Mouse (Mus musculus) small intestine, adult 2 months (tissue): Measurements from ENCODE around the gene Zfp408. TPM values are rescaled to one million over a fixed set of nuclear protein-coding genes. Genes with fewer than 3 reads are reported as not detected.

Experiments used
- H3K27ac ChIP-seq: fragments of 200-500 bp; 2 replicates; pipeline ENCODE4 v1.5.1; 2012; ENCODE audit warnings: low read depth, low read length, control low read depth, inconsistent platforms; ENCODE audit not compliant: insufficient read depth
- H3K27me3 ChIP-seq: fragments of 200-500 bp; 2 replicates; pipeline ENCODE4 v1.6.1; 2012; ENCODE audit warnings: mild to moderate bottlenecking, moderate library complexity, low read length, inconsistent platforms; ENCODE audit not compliant: control insufficient read depth, insufficient read depth
- H3K36me3 ChIP-seq: fragments of 200-500 bp; 2 replicates; pipeline ENCODE4 v1.6.1; 2012; ENCODE audit warnings: mild to moderate bottlenecking, low read length, control low read depth, inconsistent platforms; ENCODE audit not compliant: control insufficient read depth, insufficient read depth
- H3K4me1 ChIP-seq: fragments of 200-500 bp; 2 replicates; pipeline ENCODE4 v1.6.1; 2012; ENCODE audit warnings: low read length, inconsistent platforms, mixed read lengths; ENCODE audit not compliant: control insufficient read depth, insufficient read depth, insufficient read length
- H3K4me3 ChIP-seq: fragments of 200-500 bp; 2 replicates; pipeline ENCODE4 v1.5.1; 2012; ENCODE audit warnings: low read depth, mild to moderate bottlenecking, control low read depth, inconsistent platforms, low read length, moderate library complexity
- CTCF ChIP-seq: fragments of 200-500 bp; IDR thresholded peaks from 2 replicates; pipeline ENCODE4 v1.5.1; 2012; ENCODE audit warnings: low read depth, mild to moderate bottlenecking, control low read depth, inconsistent platforms, low read length, moderate library complexity, mixed read lengths; ENCODE audit not compliant: insufficient replicate concordance, insufficient read length; ENCODE audit errors: extremely low read depth
- POLR2A ChIP-seq: fragments of 200-500 bp; IDR thresholded peaks from 2 replicates; pipeline ENCODE4 v1.6.1; 2012; ENCODE audit warnings: low read depth, mild to moderate bottlenecking, control low read depth, inconsistent platforms, low read length, moderate library complexity
- WGBS: fragments of 180-500 bp; shearing (Covaris S2); methylation state at CpG from one replicate; pipeline ENCODE4 v1.1.7; 2018; 5-methylcytosine and 5-hydroxymethylcytosine counted together
- polyA plus RNA-seq: library from polyadenylated mRNA; depleted of rRNA; stranded (reverse); fragments of >200 nt; gene quantifications from 2 replicates; pipeline ENCODE4 v1.2.3, GENCODE M21; 2012

Gene Zfp408
- polyA plus RNA-seq, 1 experiment = 11.0 TPM

DNA sequence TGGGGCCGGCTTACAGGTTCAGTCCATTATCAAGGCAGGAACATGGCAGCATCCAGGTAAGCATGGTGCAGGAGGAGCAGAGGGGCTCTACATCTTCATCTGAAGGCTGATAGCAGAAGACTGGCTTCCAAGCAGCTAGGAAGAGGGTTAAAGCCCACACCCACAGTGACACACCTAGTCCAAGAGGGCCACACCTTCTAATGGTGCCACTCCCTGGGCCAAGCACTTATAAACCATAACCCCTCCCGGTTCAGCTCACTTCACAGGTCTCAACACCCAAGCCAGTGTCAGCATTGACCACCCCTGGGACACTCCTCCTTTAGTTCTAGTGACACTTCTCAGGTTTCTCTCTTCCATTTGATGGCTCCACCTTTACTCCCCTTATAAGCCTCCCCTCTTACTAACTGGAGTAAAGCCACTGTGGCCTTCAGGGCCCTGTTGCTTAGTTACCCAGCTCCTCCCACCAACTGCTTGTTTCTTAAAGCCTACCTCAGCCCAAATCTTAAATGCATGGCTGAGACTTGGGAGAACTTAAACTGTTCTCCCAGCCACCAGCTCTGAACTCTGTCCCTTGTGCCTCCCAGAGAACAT lies 6.7 kb downstream of the Zfp408 start:
- H3K4me1 ChIP-seq = peaks cover 10% of the 10 kb centered on the region; the same call in 1 of the 2 replicates
- no peak overlapping the region for H3K4me3 ChIP-seq
- H3K27ac ChIP-seq = no peak overlapping the region
- no peaks in the 10 kb centered on the region for H3K27me3 ChIP-seq
- H3K36me3 ChIP-seq = peaks cover 31% of the 10 kb centered on the region
- 49% methylated on average over 2 of the region's 2 CpGs for WGBS
- no peak for TF ChIP-seq CTCF
- TF ChIP-seq POLR2A = no peak

GRCm38 (mm10) chr2:91638931-91639330 lies 10.7 kb downstream of the Zfp408 start:
- TF ChIP-seq POLR2A = no peak
- TF ChIP-seq CTCF = no peak
- Histone ChIP-seq H3K27me3 (no peaks in the 10 kb centered on the region), H3K36me3 (no peaks in the 10 kb centered on the region), H3K4me1 (peaks cover 10% of the 10 kb centered on the region; the same call in 1 of the 2 replicates), H3K4me3 (no peak overlapping the region), H3K27ac (no peak overlapping the region)
- WGBS = 23% methylated on average over 6 of the region's 6 CpGs

- Histone ChIP-seq H3K27me3 (no peaks in the 10 kb centered on the region), H3K27ac (peak overlapping the region; percentile 22; the same call in 1 of the 2 replicates), H3K4me3 (no peak overlapping the region), H3K4me1 (no peaks in the 10 kb centered on the region), H3K36me3 (no peaks in the 10 kb centered on the region)
- no peak for TF ChIP-seq CTCF
- TF ChIP-seq POLR2A = no peak
- 46% methylated on average over 5 of the region's 5 CpGs for WGBS
Measured at GRCm38 (mm10) chr2:91636727-91637338, 12.8 kb downstream of the Zfp408 start.

GRCm38 (mm10) chr2:91636229-91636628 lies 13.4 kb downstream of the Zfp408 start, which contains the start of gene F2:
Gene F2, minus strand, starts transcription at chr2:91636414.
- Histone ChIP-seq H3K4me3 (no peak within 1 kb of the TSS), H3K27me3 (no peaks in the 10 kb centered on the region), H3K36me3 (no peaks in the 10 kb centered on the region), H3K27ac (peak within 1 kb of the TSS; percentile 22; the same call in 1 of the 2 replicates), H3K4me1 (no peaks in the 10 kb centered on the region)
- 84% methylated on average over 8 of the region's 8 CpGs for WGBS
- TF ChIP-seq CTCF = no peak
- no peak for TF ChIP-seq POLR2A

GRCm38 (mm10) chr2:91635486-91635885 lies 14.1 kb downstream of the Zfp408 start:
- no peak overlapping the region for H3K27ac ChIP-seq

DNA sequence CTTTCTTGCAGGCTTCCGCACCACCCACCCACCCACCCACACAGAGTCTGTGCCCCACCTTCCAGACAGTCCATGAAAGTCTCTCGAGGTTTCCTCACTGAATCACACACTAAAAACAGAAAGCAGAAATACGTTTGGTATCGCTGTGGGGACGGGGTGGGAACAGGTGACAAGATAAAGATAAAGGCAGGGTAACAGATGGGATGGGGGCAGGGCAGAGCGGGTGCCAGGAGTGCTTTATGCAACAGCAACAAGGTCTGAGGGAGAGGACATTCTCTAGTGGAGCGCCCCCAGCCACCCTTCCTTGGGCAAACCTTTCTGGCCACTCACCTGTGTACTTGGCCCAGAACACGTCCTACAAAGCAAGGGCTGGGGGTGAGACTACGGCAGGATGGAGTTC lies 14.8 kb downstream of the Zfp408 start:
- Histone ChIP-seq H3K36me3 (no peaks in the 10 kb centered on the region), H3K4me1 (no peaks in the 10 kb centered on the region), H3K27ac (no peak overlapping the region), H3K27me3 (no peaks in the 10 kb centered on the region), H3K4me3 (no peak overlapping the region)
- TF ChIP-seq POLR2A = no peak
- no peak for TF ChIP-seq CTCF
- 80% methylated on average over 9 of the region's 9 CpGs for WGBS

More at GRCm38 (mm10) chr2:91635486-91635885, 14.1 kb downstream of the Zfp408 start:
- no peak overlapping the region for H3K4me3 ChIP-seq
- H3K27me3 ChIP-seq = no peaks in the 10 kb centered on the region
- TF ChIP-seq POLR2A (no peak), CTCF (no peak)
- no peaks in the 10 kb centered on the region for H3K36me3 ChIP-seq
- no peaks in the 10 kb centered on the region for H3K4me1 ChIP-seq
- 87% methylated on average over 11 of the region's 11 CpGs for WGBS

- H3K4me3 ChIP-seq = no peak overlapping the region
- 47% methylated on average over 12 of the region's 12 CpGs for WGBS
- no peak overlapping the region for H3K27ac ChIP-seq
- H3K36me3 ChIP-seq = no peaks in the 10 kb centered on the region
- H3K27me3 ChIP-seq = no peaks in the 10 kb centered on the region
- no peak for TF ChIP-seq CTCF
- TF ChIP-seq POLR2A = no peak
- no peaks in the 10 kb centered on the region for H3K4me1 ChIP-seq
Measured at GRCm38 (mm10) chr2:91633334-91633977, 16.1 kb downstream of the Zfp408 start.
